Mouse (Mus musculus) liver, postnatal 0 days (tissue): ENCODE results near the gene Prss34.

Source experiments
- CTCF ChIP-seq: sonication (generic); IDR thresholded peaks from 2 replicates; pipeline ENCODE4 v1.5.1; 2016; ENCODE audit warnings: antibody characterized with exemption, low read depth
- EP300 ChIP-seq: IDR thresholded peaks from 2 replicates; pipeline ENCODE4 v1.6.1; 2016; ENCODE audit warnings: antibody characterized with exemption, low read depth, mild to moderate bottlenecking

GRCm38 (mm10) chr17:25252643-25253042 is 45.6 kb upstream of the Prss34 start:
- TF ChIP-seq CTCF (no peak), EP300 (no peak)
